Mouse (Mus musculus) erythroblast, embryonic 14.5 days (primary cell): ENCODE results near the gene Cdk5.

Experiments used
- GATA1 ChIP-seq: IDR thresholded peaks from 2 replicates; pipeline ENCODE4 v1.6.1; 2012; ENCODE audit warnings: low read length, inconsistent platforms, mixed read lengths
- TAL1 ChIP-seq: IDR thresholded peaks from 3 replicates; pipeline ENCODE4 v1.6.1; 2012; ENCODE audit warnings: low read length, inconsistent platforms, mixed read lengths

GRCm38 (mm10) chr5:24453283-24453984 is 30.1 kb upstream of the Cdk5 start:
- no peak for TF ChIP-seq GATA1
- no peak for TF ChIP-seq TAL1
